Mouse (Mus musculus) midbrain, embryonic 11.5 days (tissue): ENCODE measurements around the gene Slc12a3. TPM values are rescaled to one million over a fixed set of nuclear protein-coding genes. Genes with fewer than 3 reads are reported as not detected.

Experiments
- ATAC-seq: fragments of 200-750 bp; cut with Nextera tagmentation; 2 replicates; pipeline ENCODE4 v1.8.0; 2017; ENCODE audit warnings: moderate TSS enrichment, moderate library complexity; ENCODE audit not compliant: low FRiP score
- DNase-seq: peaks from one replicate; pipeline ENCODE4 v3.0.0; 2015; ENCODE audit warnings: low spot score; ENCODE audit errors: missing footprints
- H3K27ac ChIP-seq: fragments of 300-500 bp; sonication (generic); 2 replicates; pipeline ENCODE4 v1.5.1; 2014; ENCODE audit warnings: low read depth, low read length
- H3K27me3 ChIP-seq: fragments of 300-500 bp; sonication (generic); 2 replicates; pipeline ENCODE4 v1.6.1; 2014; ENCODE audit warnings: mild to moderate bottlenecking, low read length, moderate library complexity, mixed read lengths; ENCODE audit not compliant: control insufficient read depth, insufficient read depth
- H3K36me3 ChIP-seq: fragments of 300-500 bp; sonication (generic); 2 replicates; pipeline ENCODE4 v1.6.1; 2014; ENCODE audit warnings: mild to moderate bottlenecking, low read length, moderate library complexity, mixed read lengths; ENCODE audit not compliant: control insufficient read depth, insufficient read depth
- H3K4me1 ChIP-seq: fragments of 300-500 bp; sonication (generic); 2 replicates; pipeline ENCODE4 v1.6.1; 2014; ENCODE audit warnings: low read length; ENCODE audit not compliant: control insufficient read depth, insufficient read depth
- H3K4me2 ChIP-seq: fragments of 300-500 bp; sonication (generic); 2 replicates; pipeline ENCODE4 v1.6.1; 2014; ENCODE audit warnings: mild to moderate bottlenecking, moderate library complexity
- H3K4me3 ChIP-seq: fragments of 300-500 bp; sonication (generic); 2 replicates; pipeline ENCODE4 v1.5.1; 2014; ENCODE audit warnings: low read depth, low read length
- H3K9ac ChIP-seq: fragments of 300-500 bp; sonication (generic); 2 replicates; pipeline ENCODE4 v1.6.1; 2014; ENCODE audit warnings: low read length
- H3K9me3 ChIP-seq: fragments of 300-500 bp; sonication (generic); 2 replicates; pipeline ENCODE4 v1.6.1; 2016; ENCODE audit warnings: low read length; ENCODE audit not compliant: control insufficient read depth
- WGBS: fragments of 180-500 bp; shearing (Covaris S2); extraction: QIAGEN DNeasy Blood & Tissue Kit; methylation state at CpG from one replicate; pipeline ENCODE4 v1.1.7; 2014; 5-methylcytosine and 5-hydroxymethylcytosine counted together
- polyA plus RNA-seq: library from polyadenylated mRNA; unstranded; fragments of >200 nt; fragmentation: Nextera tagmentation; extraction: Ambion mirVana; gene quantifications from 2 replicates; pipeline ENCODE4 v1.2.1, GENCODE M21; 2014

The Slc12a3 gene
- polyA plus RNA-seq, 1 experiment from 2014 or later, result not detected

DNA sequence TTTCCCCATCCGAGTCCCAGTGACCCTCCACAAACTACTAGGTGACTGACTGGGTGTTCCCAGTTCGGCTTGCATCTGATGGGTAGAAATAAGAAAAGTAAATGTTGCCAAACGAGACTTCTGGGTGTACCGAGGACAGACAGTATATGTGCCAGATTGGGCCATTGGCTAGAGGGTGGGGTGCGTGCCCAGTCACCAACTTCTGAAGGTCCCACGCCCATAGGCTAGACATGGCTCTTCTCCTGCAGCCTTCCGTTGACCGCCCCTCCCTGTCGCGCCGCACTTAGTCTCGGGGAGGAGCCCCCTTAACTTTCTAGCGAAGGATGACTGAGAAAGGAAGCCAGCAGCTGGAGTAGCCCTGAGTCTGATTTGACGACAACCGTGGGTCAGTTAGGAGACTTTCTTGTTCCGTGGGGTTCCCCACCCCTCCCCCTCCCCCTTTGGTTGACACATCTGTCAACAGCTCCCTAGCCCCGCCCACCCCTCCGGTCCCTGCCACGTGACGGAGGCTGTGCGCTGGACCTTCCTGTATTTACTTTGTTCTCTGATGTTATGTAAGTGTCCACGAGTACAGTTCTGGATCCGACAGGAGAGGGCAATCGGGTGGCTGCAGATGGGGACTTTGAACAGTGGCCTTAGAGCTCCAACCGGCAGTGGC is 58.2 kb downstream of the Slc12a3 start:
- Histone ChIP-seq H3K9me3 (no peaks in the 10 kb centered on the region), H3K27ac (no peak overlapping the region), H3K36me3 (peaks cover 21% of the 10 kb centered on the region), H3K4me1 (peaks cover 6% of the 10 kb centered on the region), H3K27me3 (no peaks in the 10 kb centered on the region), H3K4me3 (peak overlapping the region; percentile 86), H3K4me2 (peak overlapping the region; percentile 87), H3K9ac (peak overlapping the region; percentile 80)
- DNase-seq (peak; percentile 97), ATAC-seq (peak; percentile 57)
- under 1% methylated on average over 25 of the region's 25 CpGs for WGBS

DNA sequence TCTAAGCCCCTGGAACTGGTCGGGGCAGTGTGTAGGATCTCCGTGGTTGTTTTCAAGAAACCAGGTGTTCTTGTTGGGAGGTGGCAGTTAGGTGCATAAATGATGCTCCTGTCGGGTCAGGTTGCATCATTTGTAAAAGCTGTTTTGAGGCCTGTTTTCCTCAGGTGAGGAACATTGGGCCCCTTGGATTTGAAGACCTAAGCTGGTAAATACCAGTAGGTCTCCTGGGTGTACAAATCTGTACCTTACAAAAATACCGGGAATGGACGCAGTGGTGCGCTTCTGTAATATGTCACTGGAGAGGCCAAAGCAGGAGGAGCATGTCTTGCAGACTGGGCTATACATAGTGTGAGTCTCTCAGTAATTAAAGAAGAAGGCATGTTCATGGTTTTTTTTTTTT is 58.8 kb downstream of the Slc12a3 start:
- DNase-seq (peak; percentile 83), ATAC-seq (no peak)
- Histone ChIP-seq H3K4me2 (peak overlapping the region; percentile 87), H3K4me3 (peak overlapping the region; percentile 86), H3K27me3 (no peaks in the 10 kb centered on the region), H3K4me1 (peaks cover 6% of the 10 kb centered on the region), H3K36me3 (peaks cover 23% of the 10 kb centered on the region), H3K9ac (peak overlapping the region; percentile 80), H3K9me3 (no peaks in the 10 kb centered on the region), H3K27ac (no peak overlapping the region)
- 36% methylated on average over 6 of the region's 6 CpGs for WGBS

DNA sequence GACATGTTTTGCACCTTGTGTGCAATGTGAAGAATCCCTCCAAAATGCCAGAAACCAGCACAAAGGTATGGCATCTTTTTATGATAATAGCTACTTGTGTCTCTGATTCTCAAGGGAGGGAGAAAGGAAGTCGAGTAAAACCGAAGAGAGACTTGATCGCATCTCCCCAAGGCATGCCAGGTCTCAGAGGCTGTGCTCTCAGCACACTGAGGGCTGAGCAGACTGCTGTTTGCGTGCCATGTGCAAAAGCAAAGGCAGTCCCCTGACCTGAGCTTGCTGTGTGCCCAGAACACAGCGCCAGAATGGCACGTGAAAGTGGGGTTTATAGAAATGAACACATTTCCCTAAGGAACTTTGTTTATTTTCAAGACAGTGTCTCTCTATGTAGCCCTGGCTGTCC is 60.5 kb downstream of the Slc12a3 start:
- DNase-seq, result no peak
- Histone ChIP-seq H3K9ac (no peak overlapping the region), H3K4me1 (peaks cover 6% of the 10 kb centered on the region), H3K4me2 (no peak overlapping the region), H3K36me3 (peaks cover 26% of the 10 kb centered on the region), H3K27ac (no peak overlapping the region), H3K9me3 (no peaks in the 10 kb centered on the region), H3K27me3 (no peaks in the 10 kb centered on the region), H3K4me3 (no peak overlapping the region)
- ATAC-seq, result no peak
- WGBS, result 95% methylated on average over 6 of the region's 6 CpGs

DNA sequence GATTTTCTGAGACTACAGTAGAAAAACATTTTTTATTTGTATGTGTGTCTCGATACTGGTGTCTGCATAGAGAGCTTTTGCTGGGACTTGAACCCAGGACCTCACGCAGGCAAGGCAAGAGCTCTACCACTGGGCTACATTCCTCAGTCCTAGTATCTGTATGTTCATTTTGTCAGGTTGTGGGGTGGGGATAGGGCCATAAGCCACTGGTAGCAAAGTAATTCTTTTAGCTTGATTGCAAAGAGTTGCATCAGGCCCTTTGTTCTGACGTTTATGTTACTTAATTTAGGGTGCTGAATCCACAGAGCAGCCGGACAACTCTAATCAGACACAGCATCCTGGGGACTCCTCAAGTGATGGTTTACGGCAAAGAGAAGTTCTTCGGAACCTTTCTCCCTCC is 61.4 kb downstream of the Slc12a3 start:
- DNase-seq (no peak), ATAC-seq (no peak)
- H3K4me1 ChIP-seq, result peaks cover 6% of the 10 kb centered on the region
- WGBS, result 96% methylated on average over 6 of the region's 6 CpGs
- H3K27me3 ChIP-seq, result no peaks in the 10 kb centered on the region
- H3K9ac ChIP-seq, result no peak overlapping the region
- H3K4me2 ChIP-seq, result no peak overlapping the region
- H3K4me3 ChIP-seq, result no peak overlapping the region
- H3K9me3 ChIP-seq, result no peaks in the 10 kb centered on the region
- H3K27ac ChIP-seq, result no peak overlapping the region
- peaks cover 32% of the 10 kb centered on the region for H3K36me3 ChIP-seq

DNA sequence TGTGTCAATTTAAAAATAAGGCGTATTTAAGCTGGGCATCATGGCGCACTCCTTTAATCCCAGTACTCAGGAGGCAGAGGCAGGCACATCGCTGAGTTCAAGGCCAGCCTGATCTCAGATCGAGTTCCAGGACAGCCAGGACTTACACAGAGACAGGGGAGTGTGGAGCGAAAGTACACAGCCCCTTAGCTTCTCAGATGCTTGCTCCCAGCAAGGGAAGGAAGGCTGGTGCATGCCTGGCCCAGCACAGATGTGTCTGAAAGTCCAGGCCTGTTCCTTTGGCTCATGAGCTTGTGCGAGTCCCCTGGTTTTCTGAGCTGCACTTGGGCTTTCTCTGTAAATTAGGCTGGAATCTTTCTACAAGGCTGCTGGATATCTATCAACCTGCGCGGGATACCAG is 61.9 kb downstream of the Slc12a3 start:
- Histone ChIP-seq H3K4me2 (no peak overlapping the region), H3K9ac (no peak overlapping the region), H3K27me3 (no peaks in the 10 kb centered on the region), H3K4me1 (peaks cover 6% of the 10 kb centered on the region), H3K27ac (no peak overlapping the region), H3K9me3 (no peaks in the 10 kb centered on the region), H3K4me3 (no peak overlapping the region), H3K36me3 (peaks cover 34% of the 10 kb centered on the region)
- ATAC-seq (no peak), DNase-seq (no peak)
- 94% methylated on average over 8 of the region's 8 CpGs for WGBS

DNA sequence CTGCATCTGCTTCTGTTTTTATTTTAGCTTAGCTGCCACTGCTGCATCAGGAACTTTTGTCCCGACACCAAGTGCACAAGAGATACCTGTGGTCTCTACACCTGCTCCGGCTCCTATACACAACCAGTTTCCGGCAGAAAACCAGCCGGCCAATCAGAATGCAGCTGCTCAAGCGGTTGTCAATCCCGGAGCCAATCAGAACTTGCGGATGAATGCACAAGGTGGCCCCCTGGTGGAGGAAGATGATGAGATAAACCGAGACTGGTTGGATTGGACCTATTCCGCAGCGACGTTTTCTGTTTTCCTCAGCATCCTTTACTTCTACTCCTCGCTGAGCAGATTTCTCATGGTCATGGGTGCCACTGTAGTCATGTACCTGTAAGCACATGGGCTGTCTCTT is 63.1 kb downstream of the Slc12a3 start:
- H3K4me2 ChIP-seq, result no peak overlapping the region
- peaks cover 35% of the 10 kb centered on the region for H3K36me3 ChIP-seq
- no peak overlapping the region for H3K9ac ChIP-seq
- H3K27me3 ChIP-seq, result no peaks in the 10 kb centered on the region
- H3K9me3 ChIP-seq, result no peaks in the 10 kb centered on the region
- H3K4me1 ChIP-seq, result peaks cover 6% of the 10 kb centered on the region
- H3K27ac ChIP-seq, result no peak overlapping the region
- H3K4me3 ChIP-seq, result no peak overlapping the region
- 76% methylated on average over 12 of the region's 12 CpGs for WGBS
- ATAC-seq (no peak), DNase-seq (no peak)

DNA sequence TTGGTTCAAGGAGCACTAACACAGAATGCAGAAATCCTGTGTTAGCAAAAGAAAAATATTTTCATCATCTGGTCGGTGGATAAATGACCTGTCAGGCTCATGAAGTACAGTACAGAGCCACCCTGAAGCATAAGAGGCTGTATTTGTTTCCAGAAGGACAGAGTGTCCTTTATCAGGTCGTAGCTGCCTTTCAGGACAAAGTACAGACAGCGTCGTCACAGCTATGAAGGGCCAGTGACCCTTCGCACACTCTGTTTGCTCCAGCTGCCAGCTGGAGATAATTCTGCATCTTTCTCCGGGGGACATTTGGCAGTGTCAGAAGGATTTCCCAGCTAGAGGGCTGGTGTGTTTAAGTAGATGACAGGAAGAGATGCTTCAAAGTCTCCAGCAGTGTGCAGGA is 63.6 kb downstream of the Slc12a3 start:
- H3K4me1 ChIP-seq, result peaks cover 5% of the 10 kb centered on the region
- H3K4me2 ChIP-seq, result no peak overlapping the region
- H3K4me3 ChIP-seq, result no peak overlapping the region
- H3K27me3 ChIP-seq, result no peaks in the 10 kb centered on the region
- H3K9ac ChIP-seq, result no peak overlapping the region
- ATAC-seq (no peak), DNase-seq (no peak)
- H3K27ac ChIP-seq, result no peak overlapping the region
- peaks cover 35% of the 10 kb centered on the region for H3K36me3 ChIP-seq
- WGBS, result 93% methylated on average over 6 of the region's 6 CpGs
- H3K9me3 ChIP-seq, result no peaks in the 10 kb centered on the region

DNA sequence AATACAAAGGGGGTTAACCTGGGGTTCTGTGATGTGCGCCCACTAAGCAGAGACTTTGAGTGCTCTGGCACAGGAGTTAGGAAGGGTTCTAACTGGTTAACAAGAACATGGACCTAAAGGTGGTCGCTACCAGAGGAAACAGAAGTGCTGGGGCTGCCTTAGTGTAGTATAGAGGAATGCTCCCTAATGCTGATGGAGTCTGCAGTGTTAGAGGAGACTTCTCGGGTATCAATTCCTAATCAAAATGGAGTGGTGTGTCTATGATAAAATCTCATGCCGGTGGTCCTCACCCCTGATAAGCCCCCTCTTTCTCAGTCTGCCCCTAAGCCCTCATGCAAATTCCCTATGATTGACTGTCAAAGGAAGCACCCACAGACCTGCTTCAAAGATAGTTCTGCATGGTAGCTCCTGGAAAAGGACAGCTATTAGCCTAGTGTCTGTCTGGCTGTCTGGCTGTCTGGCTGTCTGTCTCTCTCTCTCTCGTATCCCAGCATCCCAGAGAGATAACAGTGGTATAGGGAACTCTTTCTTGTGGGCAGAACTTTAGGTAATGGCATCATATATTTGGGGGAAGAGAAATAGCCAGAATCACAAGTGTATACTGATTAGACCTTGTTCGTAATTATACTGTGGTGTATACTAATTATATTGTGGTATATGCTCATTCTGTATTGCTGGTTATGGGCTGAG is 67.0 kb downstream of the Slc12a3 start:
- Histone ChIP-seq H3K36me3 (peaks cover 26% of the 10 kb centered on the region), H3K4me2 (no peak overlapping the region), H3K27ac (no peak overlapping the region), H3K9ac (no peak overlapping the region), H3K4me1 (no peaks in the 10 kb centered on the region), H3K9me3 (no peaks in the 10 kb centered on the region), H3K27me3 (no peaks in the 10 kb centered on the region), H3K4me3 (no peak overlapping the region)
- ATAC-seq (no peak), DNase-seq (peak; percentile 64)
- 88% methylated on average over 6 of the region's 6 CpGs for WGBS

DNA sequence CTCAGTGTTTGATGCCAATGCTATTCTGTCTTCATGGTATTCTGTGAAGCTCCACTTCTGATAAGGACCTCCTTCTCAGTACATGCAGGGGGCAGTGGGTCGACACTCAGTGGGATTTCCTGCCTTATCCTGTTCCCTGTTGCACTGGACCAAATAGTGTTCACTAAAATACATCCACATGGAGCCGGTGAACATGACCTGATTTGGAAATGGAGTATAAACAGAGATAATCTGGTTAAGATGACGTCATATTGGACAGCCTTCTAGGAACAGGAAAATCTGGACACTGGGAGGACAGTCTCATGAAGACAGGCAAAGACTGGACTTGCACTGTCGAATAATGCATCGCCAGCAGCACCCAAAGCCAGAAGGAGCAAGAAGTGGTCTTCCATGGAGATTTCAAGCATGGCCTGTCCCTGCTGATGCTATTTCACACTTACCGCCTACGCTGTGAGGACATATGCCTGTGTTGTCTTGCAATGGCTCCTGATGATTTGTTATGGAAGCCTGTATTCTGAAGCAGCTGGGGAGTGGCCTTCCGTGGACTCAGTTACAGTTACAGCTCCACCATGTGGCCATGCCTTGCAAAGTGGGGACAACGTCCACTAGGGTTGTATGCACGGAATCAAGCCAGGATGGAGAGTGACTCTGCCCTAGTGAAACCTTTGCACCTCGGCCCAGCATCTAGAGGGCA is 68.1 kb downstream of the Slc12a3 start:
- Histone ChIP-seq H3K9me3 (no peaks in the 10 kb centered on the region), H3K27me3 (no peaks in the 10 kb centered on the region), H3K4me3 (no peak overlapping the region), H3K9ac (no peak overlapping the region), H3K36me3 (peaks cover 14% of the 10 kb centered on the region; the same call in 1 of the 2 replicates), H3K4me1 (no peaks in the 10 kb centered on the region), H3K4me2 (no peak overlapping the region), H3K27ac (no peak overlapping the region)
- WGBS, result 72% methylated on average over 11 of the region's 11 CpGs
- DNase-seq, result peak; percentile 87
- peak; percentile 35; the same call in 1 of the 2 replicates for ATAC-seq
